Mouse (Mus musculus) olfactory bulb, adult 2 months (tissue): Measurements from ENCODE around the gene Ppp6r3. TPM values are rescaled to one million over a fixed set of nuclear protein-coding genes. Genes with fewer than 3 reads are reported as not detected.

Source experiments
- H3K27ac ChIP-seq: fragments of 200-500 bp; 2 replicates; pipeline ENCODE4 v1.5.1; 2012; ENCODE audit warnings: low read depth, low read length; ENCODE audit not compliant: insufficient read depth
- H3K4me1 ChIP-seq: fragments of 200-500 bp; 2 replicates; pipeline ENCODE4 v1.6.1; 2012; ENCODE audit warnings: low read length; ENCODE audit not compliant: control insufficient read depth, insufficient read depth
- H3K4me3 ChIP-seq: fragments of 200-500 bp; 2 replicates; pipeline ENCODE4 v1.5.1; 2012; ENCODE audit warnings: mild to moderate bottlenecking, low read depth, low read length, moderate library complexity; ENCODE audit not compliant: insufficient read depth
- CTCF ChIP-seq: fragments of 200-500 bp; IDR thresholded peaks from 2 replicates; pipeline ENCODE4 v1.5.1; 2012; ENCODE audit warnings: low read depth, mild to moderate bottlenecking, low read length, moderate library complexity; ENCODE audit not compliant: insufficient read depth
- POLR2A ChIP-seq: fragments of 200-500 bp; IDR thresholded peaks from 2 replicates; pipeline ENCODE4 v1.6.1; 2012; ENCODE audit warnings: mild to moderate bottlenecking, low read depth, low read length, moderate library complexity; ENCODE audit not compliant: insufficient read depth
- WGBS: fragments of 180-500 bp; shearing (Covaris S2); methylation state at CpG from one replicate; pipeline ENCODE4 v1.1.7; 2018; 5-methylcytosine and 5-hydroxymethylcytosine counted together
- polyA plus RNA-seq: library from polyadenylated mRNA; stranded (reverse); fragments of >200 nt; gene quantifications from 2 replicates; pipeline ENCODE4 v1.2.4, GENCODE M21; 2012; ENCODE audit warnings: low replicate concordance; ENCODE audit not compliant: missing spikeins, insufficient read depth, insufficient read length

The Ppp6r3 gene
- polyA plus RNA-seq, 1 experiment: not detected

DNA sequence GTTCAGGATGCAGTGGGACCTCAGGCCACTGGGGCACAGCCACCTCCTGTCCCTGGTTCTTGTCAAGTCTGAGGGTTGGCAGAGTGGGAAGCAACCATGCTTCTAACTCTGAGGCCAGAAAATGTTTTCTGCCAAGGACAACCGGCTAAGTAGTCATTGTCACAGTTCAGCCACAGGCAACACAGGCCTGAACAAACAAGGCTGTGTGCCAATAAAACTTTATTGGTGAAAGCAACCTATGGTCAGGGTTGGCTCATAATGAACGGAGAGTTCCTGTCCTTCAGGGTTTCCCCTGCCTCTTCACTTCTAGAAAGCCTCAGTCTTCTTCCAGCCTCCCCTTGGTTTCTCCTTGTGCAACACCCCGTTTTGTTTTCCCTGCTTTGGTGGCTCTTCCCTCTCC, 139.7 kb downstream of the Ppp6r3 start:
- no peak for TF ChIP-seq CTCF
- no peak for TF ChIP-seq POLR2A
- H3K4me1 ChIP-seq: peaks cover 3% of the 10 kb centered on the region; the same call in 1 of the 2 replicates
- no peak overlapping the region for H3K27ac ChIP-seq
- H3K4me3 ChIP-seq: no peak overlapping the region
- 85% methylated on average over 3 of the region's 3 CpGs for WGBS

DNA sequence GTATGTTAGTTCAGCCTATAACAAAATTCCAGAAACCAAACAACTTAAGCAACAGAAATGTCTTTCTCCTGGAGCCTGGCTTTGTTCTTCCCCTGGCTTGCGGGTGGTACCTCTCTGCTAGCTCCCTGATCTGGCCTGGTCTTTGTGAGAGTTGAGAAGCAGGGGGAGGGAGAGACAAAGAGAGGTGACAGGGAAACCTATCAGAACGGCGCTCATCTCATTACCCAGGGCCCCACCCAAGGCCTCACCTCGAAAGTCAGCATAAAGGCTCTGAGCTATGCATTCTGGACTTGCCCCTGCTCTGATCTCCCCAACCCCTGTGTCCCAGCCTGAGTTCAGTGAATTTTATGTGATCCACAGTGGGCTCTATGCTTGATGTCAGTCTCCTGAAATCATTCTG, 140.9 kb downstream of the Ppp6r3 start:
- 72% methylated on average over 4 of the region's 4 CpGs for WGBS
- no peak for TF ChIP-seq POLR2A
- no peak for TF ChIP-seq CTCF
- no peaks in the 10 kb centered on the region for H3K4me1 ChIP-seq
- H3K4me3 ChIP-seq: no peak overlapping the region
- H3K27ac ChIP-seq: no peak overlapping the region

DNA sequence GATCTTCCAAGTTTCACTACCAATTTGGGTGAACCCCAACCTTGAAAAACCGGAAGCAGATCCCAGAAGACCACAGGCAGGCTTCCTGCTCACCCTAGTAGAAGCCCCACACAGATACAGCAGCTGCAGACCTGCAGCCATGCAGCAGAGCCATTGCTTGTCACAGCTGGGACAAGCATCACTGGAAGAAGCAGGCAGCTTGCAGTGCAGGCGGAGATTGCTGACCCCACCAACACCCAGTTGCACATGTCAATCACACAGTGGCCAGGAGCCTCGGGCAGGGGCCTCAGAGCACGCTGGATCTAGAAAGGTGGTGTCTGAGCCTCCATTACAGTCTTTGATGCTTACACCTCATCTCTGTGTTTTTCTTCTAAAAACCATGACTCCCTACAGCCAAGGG, 141.4 kb downstream of the Ppp6r3 start:
- Histone ChIP-seq H3K4me1 (no peaks in the 10 kb centered on the region), H3K27ac (no peak overlapping the region), H3K4me3 (no peak overlapping the region)
- TF ChIP-seq POLR2A (no peak), CTCF (no peak)
- 59% methylated on average over 4 of the region's 4 CpGs for WGBS

DNA sequence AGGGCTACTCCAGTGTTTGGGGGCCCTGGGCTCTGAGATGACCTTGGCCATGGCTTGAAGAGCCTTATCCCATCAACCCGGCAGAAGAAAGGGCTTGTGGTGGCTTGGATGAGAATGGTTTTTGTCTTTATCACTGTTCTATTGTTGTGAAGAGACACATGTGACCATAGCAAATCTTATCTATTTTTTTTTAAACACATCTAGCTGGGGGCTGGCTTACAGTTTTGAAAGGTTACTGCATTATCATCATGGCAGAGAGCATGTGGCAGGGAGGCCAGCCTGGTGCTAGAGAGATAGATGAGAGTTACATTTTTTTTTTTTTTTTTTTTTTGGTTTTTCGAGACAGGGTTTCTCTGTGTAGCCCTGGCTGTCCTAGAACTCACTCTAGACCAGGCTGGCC, 143.6 kb downstream of the Ppp6r3 start:
- no peak overlapping the region for H3K27ac ChIP-seq
- 83% methylated on average over 2 of the region's 2 CpGs for WGBS
- H3K4me3 ChIP-seq: no peak overlapping the region
- no peaks in the 10 kb centered on the region for H3K4me1 ChIP-seq
- no peak for TF ChIP-seq CTCF

DNA sequence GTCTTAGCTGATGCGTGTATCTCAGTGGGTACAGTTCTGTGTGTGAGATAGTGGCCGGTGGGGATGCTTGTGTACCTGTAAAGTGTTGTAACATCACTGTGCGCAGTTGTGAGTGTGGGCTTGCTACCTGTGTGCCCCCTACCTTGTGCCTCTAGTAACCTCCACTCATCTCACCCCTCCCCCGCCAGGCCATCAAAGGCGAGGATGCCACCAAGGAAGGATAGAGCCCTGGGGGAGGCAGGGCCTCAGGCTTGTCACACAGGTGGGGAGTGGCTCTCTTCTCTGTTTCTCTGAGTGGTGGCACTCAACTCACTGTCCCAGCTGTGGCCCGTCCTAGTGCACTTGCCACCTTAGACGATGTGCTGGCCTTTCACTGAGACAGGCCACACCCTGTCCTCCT, 144.5 kb downstream of the Ppp6r3 start:
- H3K4me1 ChIP-seq: no peaks in the 10 kb centered on the region
- 84% methylated on average over 7 of the region's 7 CpGs for WGBS
- no peak overlapping the region for H3K4me3 ChIP-seq
- H3K27ac ChIP-seq: no peak overlapping the region
- TF ChIP-seq CTCF: no peak
- TF ChIP-seq POLR2A: no peak

DNA sequence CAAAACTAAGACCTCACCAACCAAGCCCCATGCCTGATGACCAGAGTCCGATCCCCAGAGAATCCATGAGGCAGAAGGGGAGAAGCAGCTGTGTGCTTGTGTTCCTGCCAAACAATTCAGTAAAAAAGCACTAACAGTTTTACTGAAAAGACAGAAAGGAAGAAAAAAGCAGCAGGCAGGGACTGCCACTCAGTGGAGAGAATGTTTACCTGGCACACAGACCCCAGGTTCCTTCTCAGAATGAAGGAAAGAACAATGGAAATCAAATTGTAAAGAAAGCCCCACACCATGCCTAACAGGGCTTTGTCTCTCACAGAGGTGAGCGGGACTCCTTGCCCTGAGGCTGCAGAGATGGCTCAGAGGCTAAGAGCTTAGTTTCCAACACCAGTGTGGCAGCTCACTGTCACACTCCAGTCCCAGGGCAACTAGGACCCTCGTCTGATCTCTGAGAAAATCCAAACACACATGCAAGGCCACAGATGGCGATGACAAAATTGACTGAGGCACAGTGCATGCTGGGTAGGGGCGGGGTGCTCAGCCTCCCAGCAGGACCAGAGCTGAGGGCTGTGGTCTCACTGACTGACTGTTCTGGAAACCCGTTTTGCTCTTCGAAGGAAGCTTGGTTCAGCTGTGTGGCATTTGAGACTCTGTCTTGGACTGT, 146.3 kb downstream of the Ppp6r3 start:
- Histone ChIP-seq H3K27ac (no peak overlapping the region), H3K4me3 (no peak overlapping the region), H3K4me1 (no peaks in the 10 kb centered on the region)
- 52% methylated on average over 7 of the region's 7 CpGs for WGBS
- TF ChIP-seq CTCF (no peak), POLR2A (no peak)

DNA sequence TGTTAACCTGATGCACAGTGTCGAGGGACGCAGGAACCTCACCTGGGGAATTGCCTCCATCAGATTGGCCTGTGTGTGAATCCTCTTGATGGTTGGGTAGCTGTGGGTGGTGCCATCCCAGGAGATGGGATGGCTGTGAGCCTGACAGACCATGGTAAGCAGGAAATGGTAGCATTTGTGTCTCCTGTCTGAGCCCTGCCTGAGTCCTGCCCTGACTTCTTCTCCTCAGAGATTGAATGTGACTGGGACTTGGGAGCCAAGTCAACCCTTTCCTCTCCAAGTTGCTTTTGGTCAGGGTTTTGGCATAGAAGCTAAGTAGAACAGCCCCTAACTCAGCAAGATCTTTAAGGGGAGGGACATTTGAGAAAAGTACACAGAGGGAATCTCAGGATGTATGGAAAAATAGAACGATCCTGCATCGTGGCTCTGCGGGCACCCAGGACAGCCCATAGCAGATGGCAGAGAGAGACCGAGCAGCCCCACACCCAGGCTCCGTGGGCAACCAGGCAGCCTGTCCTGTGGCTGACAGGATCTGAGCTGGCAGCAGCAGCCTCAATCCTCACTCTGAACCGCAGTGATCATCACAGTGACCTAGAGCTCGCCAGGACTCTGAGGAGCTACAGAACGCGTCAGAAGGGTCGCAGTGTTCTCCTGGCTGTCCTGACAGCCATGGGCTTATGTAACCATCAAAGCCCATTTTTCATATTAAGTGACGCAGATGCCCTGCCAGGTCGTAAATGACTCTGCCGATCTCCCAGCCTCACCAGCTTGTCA, 147.3 kb downstream of the Ppp6r3 start:
- Histone ChIP-seq H3K27ac (no peak overlapping the region), H3K4me3 (no peak overlapping the region)

DNA sequence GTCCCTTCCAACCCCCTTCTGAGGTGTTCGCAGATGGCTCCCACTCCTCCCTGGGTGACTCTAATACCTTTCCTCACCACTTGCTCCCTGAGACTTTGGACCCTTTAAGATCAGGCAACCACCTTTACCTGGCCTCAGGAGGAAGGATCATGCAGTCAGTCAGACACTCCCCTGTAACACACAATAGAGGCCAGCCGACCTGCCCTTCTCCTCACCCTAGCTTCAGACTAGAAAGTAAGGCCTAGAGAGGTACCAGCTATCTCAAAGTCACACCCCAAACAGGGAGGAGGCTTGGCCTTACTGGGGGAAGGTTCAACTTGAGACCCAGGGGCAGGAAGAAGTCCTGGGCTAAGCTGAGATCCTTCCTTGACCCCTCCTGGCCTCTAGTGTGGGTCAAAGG, 151.3 kb downstream of the Ppp6r3 start:
- no peak for TF ChIP-seq POLR2A
- TF ChIP-seq CTCF: no peak
- H3K4me3 ChIP-seq: no peak overlapping the region
- peaks cover 8% of the 10 kb centered on the region for H3K4me1 ChIP-seq
- no peak overlapping the region for H3K27ac ChIP-seq
- WGBS: 93% methylated on average over 2 of the region's 2 CpGs

More for the DNA sequence above, 147.3 kb downstream of the Ppp6r3 start:
- 89% methylated on average over 15 of the region's 15 CpGs for WGBS
- TF ChIP-seq CTCF (no peak), POLR2A (no peak)
- no peaks in the 10 kb centered on the region for H3K4me1 ChIP-seq

DNA sequence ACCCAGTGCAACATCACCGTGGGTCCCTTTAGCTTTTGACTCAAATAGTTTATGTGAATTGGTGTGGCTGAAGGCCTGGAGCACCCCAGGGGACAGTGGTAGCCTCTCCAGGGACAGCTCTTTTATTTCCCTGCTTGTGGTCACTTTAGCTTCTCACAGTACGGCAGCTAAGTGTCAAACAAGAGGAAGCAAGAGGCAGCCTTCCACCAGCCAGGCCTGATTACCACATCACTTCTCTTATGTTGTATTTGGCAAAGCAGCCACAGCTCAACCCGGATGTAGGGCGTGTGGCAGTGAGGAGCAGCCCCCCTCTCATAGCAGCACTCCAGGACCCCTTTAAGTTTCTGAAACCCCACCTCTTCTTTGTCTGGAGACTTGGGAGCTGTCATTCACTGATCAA, 152.6 kb downstream of the Ppp6r3 start:
- Histone ChIP-seq H3K27ac (no peak overlapping the region), H3K4me1 (peaks cover 11% of the 10 kb centered on the region), H3K4me3 (no peak overlapping the region)
- TF ChIP-seq POLR2A: no peak
- WGBS: 66% methylated on average over 4 of the region's 4 CpGs
